Mouse (Mus musculus): Measurements from ENCODE around the gene Bcl2l10. TPM values are rescaled to one million over a fixed set of nuclear protein-coding genes. Genes with fewer than 3 reads are reported as not detected.

Bcl2l10 gene
- polyA plus RNA-seq, 1 experiment = not detected

GRCm38 (mm10) chr9:75334440-75334839, 13.1 kb upstream of the Bcl2l10 start:
- Histone ChIP-seq H3K4me2 (ENCODE audit: low read depth) (no peak overlapping the region), H3K27me3 (ENCODE audit: control insufficient read depth, insufficient read depth, insufficient read length) (no peaks in the 10 kb centered on the region), H3K4me3 (no peak overlapping the region), H3K36me3 (ENCODE audit: control insufficient read depth, insufficient read depth) (peaks cover 8% of the 10 kb centered on the region), H3K79me2 (ENCODE audit: control insufficient read depth, insufficient read depth) (no peaks in the 10 kb centered on the region), H3ac (ENCODE audit: control insufficient read depth, insufficient read length) (no peak overlapping the region)
- no peak for TF ChIP-seq USF1 (IDR thresholded peaks at IDR 0.05; ENCODE audit: low read depth)
- no peak for TF ChIP-seq POLR2AphosphoS2 (IDR thresholded peaks at IDR 0.05; ENCODE audit: insufficient read length, low read depth)
- TF ChIP-seq SRF (IDR thresholded peaks at IDR 0.05; ENCODE audit: control insufficient read depth, insufficient read length, low read depth) = no peak
- TF ChIP-seq TCF3 (IDR thresholded peaks at IDR 0.05; ENCODE audit: insufficient read length, low read depth) = no peak
- TF ChIP-seq POLR2A (IDR thresholded peaks at IDR 0.05; ENCODE audit: insufficient read length, low read depth) = no peak
- no peak for TF ChIP-seq MYOD1 (IDR thresholded peaks at IDR 0.05; ENCODE audit: control insufficient read depth in 1 of 3, insufficient read length in 2 of 3, low read depth in 2 of 3)
- TF ChIP-seq MYOG (IDR thresholded peaks at IDR 0.05; ENCODE audit: control insufficient read depth in 1 of 3, insufficient read depth in 1 of 3, insufficient read length in 2 of 3, low read depth in 2 of 3) = no peak
- TF ChIP-seq REST (IDR thresholded peaks at IDR 0.05; ENCODE audit: insufficient read depth, insufficient read length) = no peak

GRCm38 (mm10) chr9:75338016-75338415, 9.5 kb upstream of the Bcl2l10 start:
- Histone ChIP-seq H3K27me3 (ENCODE audit: control insufficient read depth, insufficient read depth, insufficient read length) (no peaks in the 10 kb centered on the region), H3K79me2 (ENCODE audit: control insufficient read depth, insufficient read depth) (no peaks in the 10 kb centered on the region), H3ac (ENCODE audit: control insufficient read depth, insufficient read length) (no peak overlapping the region), H3K4me2 (ENCODE audit: low read depth) (no peak overlapping the region), H3K4me3 (no peak overlapping the region), H3K36me3 (ENCODE audit: control insufficient read depth, insufficient read depth) (peaks cover 12% of the 10 kb centered on the region)
- TF ChIP-seq POLR2AphosphoS2 (IDR thresholded peaks at IDR 0.05; ENCODE audit: insufficient read length, low read depth) (no peak), TCF12 (IDR thresholded peaks at IDR 0.05; ENCODE audit: insufficient read depth, poor library complexity, severe bottlenecking) (no peak), MYOD1 (IDR thresholded peaks at IDR 0.05; ENCODE audit: control insufficient read depth in 1 of 3, insufficient read length in 2 of 3, low read depth in 2 of 3) (no peak), MYOG (IDR thresholded peaks at IDR 0.05; ENCODE audit: control insufficient read depth in 1 of 3, insufficient read depth in 1 of 3, insufficient read length in 2 of 3, low read depth in 2 of 3) (no peak), TCF3 (IDR thresholded peaks at IDR 0.05; ENCODE audit: insufficient read length, low read depth) (no peak), SRF (IDR thresholded peaks at IDR 0.05; ENCODE audit: control insufficient read depth, insufficient read length, low read depth) (no peak), POLR2A (IDR thresholded peaks at IDR 0.05; ENCODE audit: insufficient read length, low read depth) (no peak), USF1 (IDR thresholded peaks at IDR 0.05; ENCODE audit: low read depth) (no peak), MAX (IDR thresholded peaks at IDR 0.05; ENCODE audit: low read depth) (no peak), CEBPB (IDR thresholded peaks at IDR 0.05; ENCODE audit: insufficient read depth, poor library complexity, severe bottlenecking) (no peak)

GRCm38 (mm10) chr9:75342433-75342832, 5.1 kb upstream of the Bcl2l10 start:
- Histone ChIP-seq H3ac (ENCODE audit: control insufficient read depth, insufficient read length) (no peak overlapping the region), H3K36me3 (ENCODE audit: control insufficient read depth, insufficient read depth) (peaks cover 12% of the 10 kb centered on the region), H3K27me3 (ENCODE audit: control insufficient read depth, insufficient read depth, insufficient read length) (no peaks in the 10 kb centered on the region), H3K79me2 (ENCODE audit: control insufficient read depth, insufficient read depth) (no peaks in the 10 kb centered on the region), H3K4me3 (no peak overlapping the region), H3K4me2 (ENCODE audit: low read depth) (no peak overlapping the region)
- TF ChIP-seq TCF12 (IDR thresholded peaks at IDR 0.05; ENCODE audit: insufficient read depth, poor library complexity, severe bottlenecking) (no peak), TCF3 (IDR thresholded peaks at IDR 0.05; ENCODE audit: insufficient read length, low read depth) (no peak), REST (IDR thresholded peaks at IDR 0.05; ENCODE audit: insufficient read depth, insufficient read length) (no peak), MYOG (IDR thresholded peaks at IDR 0.05; ENCODE audit: control insufficient read depth in 1 of 3, insufficient read depth in 1 of 3, insufficient read length in 2 of 3, low read depth in 2 of 3) (no peak), MAX (IDR thresholded peaks at IDR 0.05; ENCODE audit: low read depth) (no peak), SRF (IDR thresholded peaks at IDR 0.05; ENCODE audit: control insufficient read depth, insufficient read length, low read depth) (no peak), MYOD1 (IDR thresholded peaks at IDR 0.05; ENCODE audit: control insufficient read depth in 1 of 3, insufficient read length in 2 of 3, low read depth in 2 of 3) (no peak), POLR2AphosphoS2 (IDR thresholded peaks at IDR 0.05; ENCODE audit: insufficient read length, low read depth) (no peak), CEBPB (IDR thresholded peaks at IDR 0.05; ENCODE audit: insufficient read depth, poor library complexity, severe bottlenecking) (no peak), POLR2A (IDR thresholded peaks at IDR 0.05; ENCODE audit: insufficient read length, low read depth) (no peak), USF1 (IDR thresholded peaks at IDR 0.05; ENCODE audit: low read depth) (no peak), E2F4 (IDR thresholded peaks at IDR 0.05; ENCODE audit: insufficient read depth) (no peak)

GRCm38 (mm10) chr9:75348066-75348465, 508 bp downstream of the Bcl2l10 start:
- Histone ChIP-seq H3K27me3 (ENCODE audit: control insufficient read depth, insufficient read depth, insufficient read length) (no peaks in the 10 kb centered on the region), H3K4me3 (no peak overlapping the region), H3ac (ENCODE audit: control insufficient read depth, insufficient read length) (no peak overlapping the region), H3K79me2 (ENCODE audit: control insufficient read depth, insufficient read depth) (no peaks in the 10 kb centered on the region), H3K4me2 (ENCODE audit: low read depth) (no peak overlapping the region), H3K36me3 (ENCODE audit: control insufficient read depth, insufficient read depth) (no peaks in the 10 kb centered on the region)
- TF ChIP-seq E2F4 (IDR thresholded peaks at IDR 0.05; ENCODE audit: insufficient read depth) = no peak
- TF ChIP-seq TCF12 (IDR thresholded peaks at IDR 0.05; ENCODE audit: insufficient read depth, poor library complexity, severe bottlenecking) = no peak
- TF ChIP-seq POLR2A (IDR thresholded peaks at IDR 0.05; ENCODE audit: insufficient read length, low read depth) = no peak
- no peak for TF ChIP-seq POLR2AphosphoS2 (IDR thresholded peaks at IDR 0.05; ENCODE audit: insufficient read length, low read depth)
- TF ChIP-seq REST (IDR thresholded peaks at IDR 0.05; ENCODE audit: insufficient read depth, insufficient read length) = no peak
- no peak for TF ChIP-seq MAX (IDR thresholded peaks at IDR 0.05; ENCODE audit: low read depth)

GRCm38 (mm10) chr9:75348641-75349040, 1.1 kb downstream of the Bcl2l10 start:
- Histone ChIP-seq H3K36me3 (ENCODE audit: control insufficient read depth, insufficient read depth) (no peaks in the 10 kb centered on the region), H3K79me2 (ENCODE audit: control insufficient read depth, insufficient read depth) (no peaks in the 10 kb centered on the region), H3ac (ENCODE audit: control insufficient read depth, insufficient read length) (no peak overlapping the region), H3K4me2 (ENCODE audit: low read depth) (no peak overlapping the region), H3K27me3 (ENCODE audit: control insufficient read depth, insufficient read depth, insufficient read length) (no peaks in the 10 kb centered on the region), H3K4me3 (no peak overlapping the region)
- TF ChIP-seq CEBPB (IDR thresholded peaks at IDR 0.05; ENCODE audit: insufficient read depth, poor library complexity, severe bottlenecking) (no peak), SRF (IDR thresholded peaks at IDR 0.05; ENCODE audit: control insufficient read depth, insufficient read length, low read depth) (no peak), POLR2A (IDR thresholded peaks at IDR 0.05; ENCODE audit: insufficient read length, low read depth) (no peak), MAX (IDR thresholded peaks at IDR 0.05; ENCODE audit: low read depth) (no peak), POLR2AphosphoS2 (IDR thresholded peaks at IDR 0.05; ENCODE audit: insufficient read length, low read depth) (no peak), REST (IDR thresholded peaks at IDR 0.05; ENCODE audit: insufficient read depth, insufficient read length) (no peak), MYOD1 (IDR thresholded peaks at IDR 0.05; ENCODE audit: control insufficient read depth in 1 of 3, insufficient read length in 2 of 3, low read depth in 2 of 3) (no peak), MYOG (IDR thresholded peaks at IDR 0.05; ENCODE audit: control insufficient read depth in 1 of 3, insufficient read depth in 1 of 3, insufficient read length in 2 of 3, low read depth in 2 of 3) (no peak), TCF3 (IDR thresholded peaks at IDR 0.05; ENCODE audit: insufficient read length, low read depth) (no peak)

All from myocyte (in vitro differentiated cells).